Mouse (Mus musculus): ENCODE measurements around the gene Ppan.

DNA sequence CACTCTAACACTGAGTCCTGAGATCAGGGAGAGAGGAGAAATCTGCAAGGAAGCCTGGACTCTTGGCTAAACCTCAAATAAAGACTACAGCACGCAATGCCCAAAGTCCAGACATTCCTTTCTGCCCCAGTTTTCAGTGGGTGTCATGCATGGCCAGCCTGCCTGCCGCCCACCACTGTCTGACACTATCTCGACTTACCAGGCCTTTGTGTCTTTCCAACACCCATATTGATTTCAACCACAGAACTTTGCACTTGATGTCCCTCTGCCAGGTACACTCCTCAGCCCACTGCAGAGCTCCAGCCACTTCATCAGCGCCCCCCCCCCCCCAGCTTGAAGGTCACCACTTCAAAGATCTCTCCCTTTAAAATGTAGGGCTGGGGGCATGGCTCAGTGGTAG lies 25.8 kb upstream of the Ppan start:
- no peak for TF ChIP-seq TAL1 (IDR thresholded peaks at IDR 0.05; ENCODE audit: low read length)
- no peak for TF ChIP-seq GATA1 (IDR thresholded peaks at IDR 0.05; ENCODE audit: low read length)
